Mouse (Mus musculus) retina, postnatal 1 day (tissue): ENCODE measurements around the gene Invs.
A peak's percentile ranks its signal among the peaks of the same experiment; 100 is the strongest.
"Not testable (repeated sequence)": the region's sequence is repeated elsewhere in the genome, so short reads cannot be mapped to it uniquely, and the experiment has no call there.

Source experiments
- DNase-seq: peaks from one replicate; pipeline ENCODE4 v3.0.0-alpha.2; 2012

The Invs gene

GRCm38 (mm10) chr4:48332453-48333051 is 53.0 kb downstream of the Invs start:
- peak; percentile 5 for DNase-seq

GRCm38 (mm10) chr4:48334927-48335763 is 55.6 kb downstream of the Invs start:
- DNase-seq, result peak; percentile 82

- no peak for DNase-seq
These were observed 63.1 kb downstream of the Invs start for GRCm38 (mm10) chr4:48342705-48343104.

GRCm38 (mm10) chr4:48362367-48362766 is 82.8 kb downstream of the Invs start:
- DNase-seq, result no peak

GRCm38 (mm10) chr4:48371037-48371436 is 91.5 kb downstream of the Invs start:
- no peak for DNase-seq

GRCm38 (mm10) chr4:48380940-48381339 is 101.4 kb downstream of the Invs start:
- DNase-seq, result peak; percentile 86

- no peak for DNase-seq
These were observed 102.9 kb downstream of the Invs start for GRCm38 (mm10) chr4:48382506-48382905.

- DNase-seq, result no peak
These were observed 117.4 kb downstream of the Invs start for GRCm38 (mm10) chr4:48396949-48397348.

GRCm38 (mm10) chr4:48403066-48403640 is 123.6 kb downstream of the Invs start:
- DNase-seq, result no peak

- DNase-seq, result not testable (repeated sequence)
These were observed 126.3 kb downstream of the Invs start for GRCm38 (mm10) chr4:48405724-48406491.

- DNase-seq, result peak; percentile 73
These were observed 127.9 kb downstream of the Invs start for GRCm38 (mm10) chr4:48407350-48408039.

GRCm38 (mm10) chr4:48413473-48413872 is 133.9 kb downstream of the Invs start:
- DNase-seq, result no peak

- peak; percentile 30 for DNase-seq
These were observed 136.3 kb downstream of the Invs start for GRCm38 (mm10) chr4:48415838-48416335.

- DNase-seq, result no peak
These were observed 139.4 kb downstream of the Invs start for GRCm38 (mm10) chr4:48418831-48419468.

- DNase-seq, result no peak
These were observed 143.1 kb downstream of the Invs start for GRCm38 (mm10) chr4:48422633-48423032.

- DNase-seq, result no peak
These were observed 144.2 kb downstream of the Invs start for GRCm38 (mm10) chr4:48423738-48424137.

GRCm38 (mm10) chr4:48427413-48427812 is 147.9 kb downstream of the Invs start:
- no peak for DNase-seq

GRCm38 (mm10) chr4:48428054-48428453 is 148.5 kb downstream of the Invs start:
- no peak for DNase-seq

GRCm38 (mm10) chr4:48454106-48454773 is 174.7 kb downstream of the Invs start:
- peak; percentile 19 for DNase-seq

GRCm38 (mm10) chr4:48458436-48458835 is 178.9 kb downstream of the Invs start:
- DNase-seq, result no peak

GRCm38 (mm10) chr4:48461060-48461459 is 181.5 kb downstream of the Invs start:
- DNase-seq, result no peak
